Mouse (Mus musculus): ENCODE data around the gene Emx2. TPM values are rescaled to one million over a fixed set of nuclear protein-coding genes. Genes with fewer than 3 reads are reported as not detected.

Gene Emx2
- polyA plus RNA-seq, 1 experiment from 2014 or later: 78.9 TPM

Other genes starting within 250 kb of the Emx2 start
- not detected in 2 replicates for gene Kcnk18, start 239.2 kb upstream of the Emx2 start, polyA plus RNA-seq (2014; fragmentation: Nextera tagmentation; extraction: Ambion mirVana)
- gene Slc18a2, start 197.5 kb upstream of the Emx2 start, polyA plus RNA-seq (2014; fragmentation: Nextera tagmentation; extraction: Ambion mirVana): 19.3 and 19.7 TPM in 2 replicates
- gene Rps12-ps3, start 136.1 kb upstream of the Emx2 start, polyA plus RNA-seq (2014; fragmentation: Nextera tagmentation; extraction: Ambion mirVana): 9.5 and 13.5 TPM in 2 replicates
- gene Pdzd8, start 112.6 kb upstream of the Emx2 start, polyA plus RNA-seq (2014; fragmentation: Nextera tagmentation; extraction: Ambion mirVana): 17.6 and 18.8 TPM in 2 replicates